Mouse (Mus musculus): ENCODE data around the gene Pard3b. TPM values are rescaled to one million over a fixed set of nuclear protein-coding genes. Genes with fewer than 3 reads are reported as not detected.

The Pard3b gene
- polyA plus RNA-seq, 1 experiment from 2014 or later, result 23.2 TPM

- no peaks in the 10 kb centered on the region for H3K27me3 ChIP-seq
- H3K27ac ChIP-seq (replicated peaks), result no peak overlapping the region
- no peaks in the 10 kb centered on the region for H3K36me3 ChIP-seq
- 77% methylated on average over 2 of the region's 2 CpGs for WGBS
- H3K4me1 ChIP-seq, result no peaks in the 10 kb centered on the region
- no peak for ATAC-seq (ENCODE audit: insufficient number of reproducible peaks, low FRiP score, low TSS enrichment, low read depth)
- H3K4me3 ChIP-seq (replicated peaks), result no peak overlapping the region
- H3K9ac ChIP-seq, result no peak overlapping the region
- H3K9me3 ChIP-seq (replicated peaks), result no peaks in the 10 kb centered on the region
- H3K4me2 ChIP-seq (replicated peaks), result no peak overlapping the region
These were observed 844.4 kb downstream of the Pard3b start for GRCm38 (mm10) chr1:62483059-62483458.

- H3K27me3 ChIP-seq, result no peaks in the 10 kb centered on the region
- no peaks in the 10 kb centered on the region for H3K4me1 ChIP-seq
- no peak overlapping the region for H3K27ac ChIP-seq (replicated peaks)
- WGBS, result 32% methylated on average over 6 of the region's 6 CpGs
- no peak overlapping the region for H3K9ac ChIP-seq
- H3K4me2 ChIP-seq (replicated peaks), result no peak overlapping the region
- H3K36me3 ChIP-seq, result no peaks in the 10 kb centered on the region
- no peak overlapping the region for H3K4me3 ChIP-seq (replicated peaks)
- H3K9me3 ChIP-seq (replicated peaks), result no peaks in the 10 kb centered on the region
- ATAC-seq (ENCODE audit: insufficient number of reproducible peaks, low FRiP score, low TSS enrichment, low read depth), result no peak
These were observed 850.2 kb downstream of the Pard3b start for GRCm38 (mm10) chr1:62488871-62489270.

GRCm38 (mm10) chr1:62499146-62499545, 860.5 kb downstream of the Pard3b start:
- no peaks in the 10 kb centered on the region for H3K27me3 ChIP-seq
- no peak overlapping the region for H3K4me2 ChIP-seq (replicated peaks)
- 50% methylated on average over 5 of the region's 5 CpGs for WGBS
- no peaks in the 10 kb centered on the region for H3K9me3 ChIP-seq (replicated peaks)
- H3K4me1 ChIP-seq, result no peaks in the 10 kb centered on the region
- H3K27ac ChIP-seq (replicated peaks), result no peak overlapping the region
- H3K9ac ChIP-seq, result no peak overlapping the region
- ATAC-seq (ENCODE audit: insufficient number of reproducible peaks, low FRiP score, low TSS enrichment, low read depth), result no peak
- no peaks in the 10 kb centered on the region for H3K36me3 ChIP-seq
- H3K4me3 ChIP-seq (replicated peaks), result no peak overlapping the region

- Histone ChIP-seq H3K36me3 (no peaks in the 10 kb centered on the region), H3K9ac (no peak overlapping the region), H3K4me1 (0 out of 2 replicates have a peak, but pooled peaks cover 2% of the 10 kb centered on the region), H3K4me3 (replicated peaks) (no peak overlapping the region), H3K4me2 (replicated peaks) (no peak overlapping the region), H3K27ac (replicated peaks) (no peak overlapping the region), H3K9me3 (replicated peaks) (no peaks in the 10 kb centered on the region), H3K27me3 (no peaks in the 10 kb centered on the region)
- no peak for ATAC-seq (ENCODE audit: insufficient number of reproducible peaks, low FRiP score, low TSS enrichment, low read depth)
- 82% methylated on average over 4 of the region's 4 CpGs for WGBS
These were observed 871.9 kb downstream of the Pard3b start for GRCm38 (mm10) chr1:62510501-62510900.

- ATAC-seq (ENCODE audit: insufficient number of reproducible peaks, low FRiP score, low TSS enrichment, low read depth), result no peak
- Histone ChIP-seq H3K4me2 (replicated peaks) (no peak overlapping the region), H3K9ac (no peak overlapping the region), H3K27ac (replicated peaks) (no peak overlapping the region), H3K4me1 (no peaks in the 10 kb centered on the region), H3K36me3 (no peaks in the 10 kb centered on the region), H3K27me3 (no peaks in the 10 kb centered on the region), H3K9me3 (replicated peaks) (no peaks in the 10 kb centered on the region), H3K4me3 (replicated peaks) (no peak overlapping the region)
- WGBS, result 73% methylated on average over 3 of the region's 3 CpGs
These were observed 873.1 kb downstream of the Pard3b start for GRCm38 (mm10) chr1:62511681-62512080.

- H3K27me3 ChIP-seq, result no peaks in the 10 kb centered on the region
- H3K4me3 ChIP-seq (replicated peaks), result no peak overlapping the region
- H3K9me3 ChIP-seq (replicated peaks), result no peaks in the 10 kb centered on the region
- no peak overlapping the region for H3K27ac ChIP-seq (replicated peaks)
- WGBS, result 82% methylated on average over 2 of the region's 2 CpGs
- ATAC-seq (ENCODE audit: insufficient number of reproducible peaks, low FRiP score, low TSS enrichment, low read depth), result no peak
- H3K4me2 ChIP-seq (replicated peaks), result no peak overlapping the region
- H3K9ac ChIP-seq, result no peak overlapping the region
- no peaks in the 10 kb centered on the region for H3K4me1 ChIP-seq
- H3K36me3 ChIP-seq, result no peaks in the 10 kb centered on the region
These were observed 880.1 kb downstream of the Pard3b start for GRCm38 (mm10) chr1:62518621-62519213.

GRCm38 (mm10) chr1:62521368-62521767, 882.7 kb downstream of the Pard3b start:
- Histone ChIP-seq H3K27ac (replicated peaks) (no peak overlapping the region), H3K9me3 (replicated peaks) (no peaks in the 10 kb centered on the region), H3K4me1 (no peaks in the 10 kb centered on the region), H3K4me2 (replicated peaks) (no peak overlapping the region), H3K27me3 (no peaks in the 10 kb centered on the region), H3K9ac (no peak overlapping the region), H3K4me3 (replicated peaks) (no peak overlapping the region), H3K36me3 (no peaks in the 10 kb centered on the region)
- WGBS, result 85% methylated on average over 7 of the region's 7 CpGs
- no peak for ATAC-seq (ENCODE audit: insufficient number of reproducible peaks, low FRiP score, low TSS enrichment, low read depth)

- Histone ChIP-seq H3K9ac (no peak overlapping the region), H3K27ac (replicated peaks) (no peak overlapping the region), H3K27me3 (no peaks in the 10 kb centered on the region), H3K9me3 (replicated peaks) (no peaks in the 10 kb centered on the region), H3K4me1 (no peaks in the 10 kb centered on the region), H3K4me3 (replicated peaks) (no peak overlapping the region), H3K36me3 (no peaks in the 10 kb centered on the region), H3K4me2 (replicated peaks) (no peak overlapping the region)
- 43% methylated on average over 2 of the region's 2 CpGs for WGBS
- no peak for ATAC-seq (ENCODE audit: insufficient number of reproducible peaks, low FRiP score, low TSS enrichment, low read depth)
These were observed 884.1 kb downstream of the Pard3b start for GRCm38 (mm10) chr1:62522761-62523160.

GRCm38 (mm10) chr1:62527788-62528187, 889.2 kb downstream of the Pard3b start:
- no peaks in the 10 kb centered on the region for H3K27me3 ChIP-seq
- no peaks in the 10 kb centered on the region for H3K9me3 ChIP-seq (replicated peaks)
- 50% methylated on average over 7 of the region's 7 CpGs for WGBS
- no peak overlapping the region for H3K9ac ChIP-seq
- H3K4me1 ChIP-seq, result no peaks in the 10 kb centered on the region
- H3K27ac ChIP-seq (replicated peaks), result no peak overlapping the region
- H3K36me3 ChIP-seq, result no peaks in the 10 kb centered on the region
- H3K4me2 ChIP-seq (replicated peaks), result no peak overlapping the region
- ATAC-seq (ENCODE audit: insufficient number of reproducible peaks, low FRiP score, low TSS enrichment, low read depth), result no peak
- H3K4me3 ChIP-seq (replicated peaks), result no peak overlapping the region

GRCm38 (mm10) chr1:62529941-62530340, 891.3 kb downstream of the Pard3b start:
- Histone ChIP-seq H3K4me2 (replicated peaks) (no peak overlapping the region), H3K4me1 (no peaks in the 10 kb centered on the region), H3K27me3 (no peaks in the 10 kb centered on the region), H3K4me3 (replicated peaks) (no peak overlapping the region), H3K9ac (no peak overlapping the region), H3K9me3 (replicated peaks) (no peaks in the 10 kb centered on the region), H3K27ac (replicated peaks) (no peak overlapping the region), H3K36me3 (no peaks in the 10 kb centered on the region)
- no peak for ATAC-seq (ENCODE audit: insufficient number of reproducible peaks, low FRiP score, low TSS enrichment, low read depth)
- WGBS, result 40% methylated on average over 8 of the region's 8 CpGs

- no peak overlapping the region for H3K27ac ChIP-seq (replicated peaks)
- no peak overlapping the region for H3K4me3 ChIP-seq (replicated peaks)
- H3K27me3 ChIP-seq, result no peaks in the 10 kb centered on the region
- no peak overlapping the region for H3K9ac ChIP-seq
- peak; percentile 39; the same call in 1 of the 2 replicates for ATAC-seq (ENCODE audit: insufficient number of reproducible peaks, low FRiP score, low TSS enrichment, low read depth)
- 60% methylated on average over 10 of the region's 10 CpGs for WGBS
- no peaks in the 10 kb centered on the region for H3K36me3 ChIP-seq
- no peak overlapping the region for H3K4me2 ChIP-seq (replicated peaks)
- H3K9me3 ChIP-seq (replicated peaks), result no peaks in the 10 kb centered on the region
- no peaks in the 10 kb centered on the region for H3K4me1 ChIP-seq
These were observed 894.0 kb downstream of the Pard3b start for GRCm38 (mm10) chr1:62532426-62533126.

- no peak for ATAC-seq (ENCODE audit: insufficient number of reproducible peaks, low FRiP score, low TSS enrichment, low read depth)
- H3K4me3 ChIP-seq (replicated peaks), result no peak overlapping the region
These were observed 910.3 kb downstream of the Pard3b start for GRCm38 (mm10) chr1:62548953-62549352.

More at GRCm38 (mm10) chr1:62548953-62549352, 910.3 kb downstream of the Pard3b start:
- H3K36me3 ChIP-seq, result no peaks in the 10 kb centered on the region
- 0 out of 2 replicates have a peak, but pooled peaks cover 4% of the 10 kb centered on the region for H3K4me1 ChIP-seq
- 88% methylated on average over 4 of the region's 4 CpGs for WGBS
- H3K27me3 ChIP-seq, result no peaks in the 10 kb centered on the region
- H3K9me3 ChIP-seq (replicated peaks), result no peaks in the 10 kb centered on the region
- no peak overlapping the region for H3K4me2 ChIP-seq (replicated peaks)
- no peak overlapping the region for H3K27ac ChIP-seq (replicated peaks)
- H3K9ac ChIP-seq, result no peak overlapping the region
